Mouse (Mus musculus): Measurements from ENCODE around the gene Hmgb2. TPM values are rescaled to one million over a fixed set of nuclear protein-coding genes. Genes with fewer than 3 reads are reported as not detected.
"Not testable (repeated sequence)": the region's sequence is repeated elsewhere in the genome, so short reads cannot be mapped to it uniquely, and the experiment has no call there.

Gene Hmgb2
- polyA plus RNA-seq, 1 experiment from 2014 or later, result 283 TPM

DNA sequence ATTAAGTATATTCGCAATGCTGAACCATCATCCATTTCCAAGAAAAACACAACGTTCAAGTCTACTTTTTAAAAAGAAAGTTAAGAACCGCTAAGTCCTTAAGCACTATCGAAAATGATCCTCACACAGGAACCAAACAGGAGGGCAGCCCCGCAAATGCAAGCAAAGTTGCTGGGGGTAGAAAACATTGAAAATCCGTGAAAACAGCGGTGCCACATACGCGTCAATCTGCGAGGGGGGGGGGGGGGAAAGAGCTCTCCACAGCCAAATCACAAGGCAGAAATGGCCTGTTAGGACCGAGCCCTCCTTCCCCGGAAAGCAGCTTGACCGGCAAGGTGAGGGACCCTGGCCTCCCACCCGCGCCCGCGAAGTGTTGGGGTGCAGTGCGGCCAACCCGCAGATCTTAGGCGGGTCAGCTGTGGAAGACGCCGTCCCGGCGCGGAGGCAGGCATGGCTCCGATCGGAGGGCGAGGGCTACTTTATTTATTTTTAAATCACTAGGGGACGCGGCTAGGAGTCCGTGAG is 854 bp upstream of the Hmgb2 start:
- H3K27me3 ChIP-seq, result no peaks in the 10 kb centered on the region
- ATAC-seq (ENCODE audit: insufficient read depth), result peak; percentile 16; the same call in 1 of the 2 replicates
- peaks cover 27% of the 10 kb centered on the region for H3K36me3 ChIP-seq (replicated peaks)
- H3K9me3 ChIP-seq (replicated peaks), result no peaks in the 10 kb centered on the region
- H3K9ac ChIP-seq, result peak overlapping the region; percentile 92
- H3K4me1 ChIP-seq (replicated peaks), result peaks cover 33% of the 10 kb centered on the region
- peak overlapping the region; percentile 89 for H3K4me3 ChIP-seq (replicated peaks)
- peak overlapping the region; percentile 93 for H3K27ac ChIP-seq (replicated peaks)
- peak overlapping the region; percentile 92 for H3K4me2 ChIP-seq
- 2% methylated on average over 31 of the region's 31 CpGs for WGBS (ENCODE audit: insufficient replicate concordance)

- peak overlapping the region; percentile 66 for H3K4me2 ChIP-seq
- peak overlapping the region; percentile 95 for H3K4me3 ChIP-seq (replicated peaks)
- H3K36me3 ChIP-seq (replicated peaks), result peaks cover 42% of the 10 kb centered on the region
- H3K27ac ChIP-seq (replicated peaks), result peak overlapping the region; percentile 100
- H3K27me3 ChIP-seq, result no peaks in the 10 kb centered on the region
- no peaks in the 10 kb centered on the region for H3K9me3 ChIP-seq (replicated peaks)
- under 1% methylated on average over 80 of the region's 96 CpGs for WGBS (ENCODE audit: insufficient replicate concordance)
- peak; percentile 56 for ATAC-seq (ENCODE audit: insufficient read depth)
- H3K9ac ChIP-seq, result peak overlapping the region; percentile 99
- H3K4me1 ChIP-seq (replicated peaks), result peaks cover 27% of the 10 kb centered on the region
Observed at GRCm38 (mm10) chr8:57512141-57513056, 692 bp downstream of the Hmgb2 start.

DNA sequence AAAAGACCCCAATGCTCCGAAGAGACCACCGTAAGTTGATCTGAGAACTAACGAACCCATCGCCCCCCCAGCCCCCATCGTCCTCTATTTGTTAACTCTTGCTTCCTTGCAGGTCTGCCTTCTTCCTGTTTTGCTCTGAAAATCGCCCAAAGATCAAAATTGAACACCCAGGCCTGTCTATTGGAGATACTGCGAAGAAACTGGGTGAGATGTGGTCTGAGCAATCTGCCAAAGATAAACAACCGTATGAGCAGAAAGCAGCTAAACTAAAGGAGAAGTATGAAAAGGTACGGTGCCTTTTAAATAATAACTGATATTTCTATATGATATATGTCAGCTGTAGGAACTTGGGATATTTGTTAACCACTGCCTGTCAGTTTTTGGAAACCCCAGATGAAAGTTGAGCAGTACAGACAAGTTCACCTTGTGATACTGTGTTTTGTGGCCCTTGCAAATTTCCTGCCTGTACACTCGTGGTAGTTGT is 1.5 kb downstream of the Hmgb2 start:
- peaks cover 50% of the 10 kb centered on the region for H3K36me3 ChIP-seq (replicated peaks)
- peak overlapping the region; percentile 66 for H3K4me2 ChIP-seq
- not testable (repeated sequence) for ATAC-seq (ENCODE audit: insufficient read depth); H3K27me3 ChIP-seq; H3K9me3 ChIP-seq (replicated peaks)
- H3K4me3 ChIP-seq (replicated peaks), result peak overlapping the region; percentile 95
- H3K4me1 ChIP-seq (replicated peaks), result peaks cover 23% of the 10 kb centered on the region
- H3K9ac ChIP-seq, result peak overlapping the region; percentile 99
- peak overlapping the region; percentile 100 for H3K27ac ChIP-seq (replicated peaks)
- WGBS (ENCODE audit: insufficient replicate concordance), result 2% methylated on average over 10 of the region's 10 CpGs

DNA sequence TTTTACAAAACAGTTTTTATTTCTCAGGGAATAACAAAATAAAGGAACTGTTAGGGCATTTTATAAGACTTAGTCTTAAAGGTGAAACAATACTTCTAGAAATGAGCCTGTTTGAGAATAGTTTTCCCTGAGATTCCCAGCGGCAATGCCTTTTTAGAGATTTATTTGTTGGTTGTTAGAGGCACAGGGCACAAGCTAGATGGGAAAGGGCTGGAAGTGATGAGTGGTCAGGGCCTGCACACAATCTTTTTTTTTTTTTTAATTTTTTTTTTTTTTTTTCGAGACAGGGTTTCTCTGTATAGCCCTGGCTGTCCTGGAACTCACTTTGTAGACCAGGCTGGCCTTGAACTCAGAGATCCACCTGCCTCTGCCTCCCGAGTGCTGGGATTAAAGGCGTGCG is 5.0 kb downstream of the Hmgb2 start:
- H3K4me2 ChIP-seq; H3K9me3 ChIP-seq (replicated peaks); H3K27ac ChIP-seq (replicated peaks); ATAC-seq (ENCODE audit: insufficient read depth); H3K27me3 ChIP-seq; H3K9ac ChIP-seq; H3K4me3 ChIP-seq (replicated peaks): not testable (repeated sequence)
- H3K36me3 ChIP-seq (replicated peaks), result peaks cover 70% of the 10 kb centered on the region
- WGBS (ENCODE audit: insufficient replicate concordance), result 77% methylated on average over 5 of the region's 5 CpGs
- peaks cover 37% of the 10 kb centered on the region for H3K4me1 ChIP-seq (replicated peaks)

- no peak for ATAC-seq (ENCODE audit: insufficient read depth)
- H3K9ac ChIP-seq, result no peak overlapping the region
Observed at GRCm38 (mm10) chr8:57517723-57518122, 6.0 kb downstream of the Hmgb2 start.

DNA sequence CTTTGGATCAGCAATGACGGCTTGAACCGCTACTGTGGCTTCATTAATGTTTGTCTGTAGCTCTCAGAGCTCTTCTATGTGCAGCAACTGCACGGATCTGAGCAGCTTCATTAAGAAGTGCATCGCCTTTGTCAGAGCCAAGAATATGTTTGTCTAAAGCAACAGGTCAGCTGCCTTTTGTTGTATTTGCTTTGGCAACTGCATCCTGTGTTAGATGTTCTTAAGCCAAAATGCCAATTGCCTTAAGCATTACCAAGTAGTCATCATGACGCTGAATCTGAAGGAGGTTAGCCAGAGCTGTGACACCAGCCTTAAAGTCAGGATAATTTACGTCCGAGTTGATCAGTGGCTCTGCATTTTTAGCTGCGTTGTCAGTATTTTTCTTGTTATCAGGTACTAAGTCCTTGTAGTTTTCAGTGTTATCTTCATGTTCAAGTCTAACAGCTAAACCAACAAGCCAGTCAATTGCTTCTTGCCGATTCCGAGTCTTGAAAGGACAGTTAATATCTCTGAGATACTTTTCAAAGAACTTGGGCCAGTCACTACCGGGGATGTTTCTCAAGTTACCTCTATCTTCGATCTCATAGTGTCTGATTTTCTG is 8.6 kb downstream of the Hmgb2 start:
- H3K4me2 ChIP-seq, result peak overlapping the region; percentile 40
- peak; percentile 60; the same call in 1 of the 2 replicates for ATAC-seq (ENCODE audit: insufficient read depth)

More at GRCm38 (mm10) chr8:57517723-57518122, 6.0 kb downstream of the Hmgb2 start:
- no peaks in the 10 kb centered on the region for H3K9me3 ChIP-seq (replicated peaks)
- H3K36me3 ChIP-seq (replicated peaks), result peaks cover 73% of the 10 kb centered on the region
- H3K27ac ChIP-seq (replicated peaks), result 0 out of 2 replicates have a peak overlapping the region, but pooled peaks have one; percentile 51
- H3K27me3 ChIP-seq, result no peaks in the 10 kb centered on the region
- peaks cover 40% of the 10 kb centered on the region for H3K4me1 ChIP-seq (replicated peaks)
- H3K4me2 ChIP-seq, result no peak overlapping the region
- H3K4me3 ChIP-seq (replicated peaks), result no peak overlapping the region
- 84% methylated on average over 3 of the region's 3 CpGs for WGBS (ENCODE audit: insufficient replicate concordance)

GRCm38 (mm10) chr8:57528036-57528435 is 16.3 kb downstream of the Hmgb2 start:
- Histone ChIP-seq H3K27ac (replicated peaks) (no peak overlapping the region), H3K36me3 (replicated peaks) (no peaks in the 10 kb centered on the region), H3K9me3 (replicated peaks) (no peaks in the 10 kb centered on the region), H3K4me1 (replicated peaks) (0 out of 2 replicates have a peak, but pooled peaks cover 8% of the 10 kb centered on the region), H3K4me3 (replicated peaks) (no peak overlapping the region), H3K27me3 (no peaks in the 10 kb centered on the region), H3K9ac (no peak overlapping the region), H3K4me2 (no peak overlapping the region)
- 70% methylated on average over 1 of the region's 1 CpGs for WGBS (ENCODE audit: insufficient replicate concordance)
- no peak for ATAC-seq (ENCODE audit: insufficient read depth)

More for the DNA sequence above, 8.6 kb downstream of the Hmgb2 start:
- Histone ChIP-seq H3K9me3 (replicated peaks) (no peaks in the 10 kb centered on the region), H3K27ac (replicated peaks) (peak overlapping the region; percentile 69), H3K9ac (no peak overlapping the region), H3K27me3 (no peaks in the 10 kb centered on the region), H3K4me3 (replicated peaks) (no peak overlapping the region), H3K36me3 (replicated peaks) (peaks cover 52% of the 10 kb centered on the region), H3K4me1 (replicated peaks) (peaks cover 35% of the 10 kb centered on the region)
- WGBS (ENCODE audit: insufficient replicate concordance), result 30% methylated on average over 12 of the region's 12 CpGs

GRCm38 (mm10) chr8:57530238-57530637 is 18.5 kb downstream of the Hmgb2 start:
- 78% methylated on average over 13 of the region's 13 CpGs for WGBS (ENCODE audit: insufficient replicate concordance)
- no peak overlapping the region for H3K9ac ChIP-seq
- no peaks in the 10 kb centered on the region for H3K27me3 ChIP-seq
- H3K36me3 ChIP-seq (replicated peaks), result no peaks in the 10 kb centered on the region
- no peak for ATAC-seq (ENCODE audit: insufficient read depth)
- H3K4me1 ChIP-seq (replicated peaks), result 0 out of 2 replicates have a peak, but pooled peaks cover 8% of the 10 kb centered on the region
- no peaks in the 10 kb centered on the region for H3K9me3 ChIP-seq (replicated peaks)
- H3K4me2 ChIP-seq, result peak overlapping the region; percentile 42
- H3K4me3 ChIP-seq (replicated peaks), result no peak overlapping the region
- H3K27ac ChIP-seq (replicated peaks), result no peak overlapping the region

DNA sequence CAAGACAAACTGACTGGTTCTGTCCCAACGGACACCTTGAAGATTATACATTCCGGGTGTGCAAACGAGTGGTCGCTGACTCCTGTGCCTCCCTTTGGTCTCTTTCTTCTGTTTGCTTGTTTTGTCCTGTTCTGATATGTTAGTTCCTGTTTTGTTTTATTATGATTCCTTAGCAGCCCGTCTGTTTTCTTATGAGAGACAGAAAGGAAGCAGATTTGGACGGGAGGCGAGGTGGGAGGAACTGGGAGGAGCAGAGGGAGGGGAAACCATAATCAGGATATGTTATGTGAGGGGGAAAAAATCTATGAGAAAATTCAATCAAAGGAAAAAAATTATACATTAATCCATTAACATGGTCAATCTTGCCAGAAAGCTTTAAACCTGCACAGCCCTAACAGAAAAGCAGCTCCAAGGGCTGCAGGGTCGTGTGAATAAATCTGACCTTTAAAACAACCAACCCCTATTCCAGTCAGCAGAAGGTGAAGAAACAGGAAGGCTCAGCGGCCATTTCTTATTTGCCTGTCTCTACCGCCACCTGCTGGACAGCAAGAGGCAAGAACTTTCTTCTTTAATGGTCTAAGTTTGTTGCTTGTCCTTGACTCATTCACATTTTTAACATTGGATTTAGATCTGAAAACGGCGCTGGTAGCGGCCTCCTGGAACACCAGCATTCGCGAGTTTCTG is 19.1 kb downstream of the Hmgb2 start:
- peak overlapping the region; percentile 11; the same call in 1 of the 2 replicates for H3K4me3 ChIP-seq (replicated peaks)
- H3K27ac ChIP-seq (replicated peaks), result no peak overlapping the region
- H3K9ac ChIP-seq, result no peak overlapping the region
- no peaks in the 10 kb centered on the region for H3K27me3 ChIP-seq
- H3K4me2 ChIP-seq, result peak overlapping the region; percentile 42
- H3K4me1 ChIP-seq (replicated peaks), result 0 out of 2 replicates have a peak, but pooled peaks cover 8% of the 10 kb centered on the region
- no peaks in the 10 kb centered on the region for H3K9me3 ChIP-seq (replicated peaks)
- WGBS (ENCODE audit: insufficient replicate concordance), result 22% methylated on average over 15 of the region's 15 CpGs
- H3K36me3 ChIP-seq (replicated peaks), result no peaks in the 10 kb centered on the region
- ATAC-seq (ENCODE audit: insufficient read depth), result peak; percentile 34; the same call in 1 of the 2 replicates

DNA sequence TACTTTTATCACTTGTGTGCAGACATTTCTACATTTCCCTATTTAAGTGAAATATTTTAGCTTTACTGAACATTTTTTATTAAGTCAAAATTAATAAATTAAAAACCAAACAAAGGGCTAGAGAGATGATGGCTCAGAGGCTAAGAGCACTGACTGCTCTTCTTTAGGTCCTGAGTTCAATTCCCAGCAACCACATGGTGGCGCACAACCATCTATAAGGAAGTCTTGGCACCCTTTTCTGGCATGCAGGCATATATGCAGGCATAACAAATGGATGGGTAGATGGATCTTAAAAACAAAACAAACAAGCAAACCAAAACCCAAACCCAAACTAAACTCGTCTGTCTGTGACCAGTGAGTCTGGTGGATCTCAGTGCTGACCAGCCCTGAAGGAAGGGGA is 20.5 kb downstream of the Hmgb2 start:
- no peak for ATAC-seq (ENCODE audit: insufficient read depth)

More for the DNA sequence above, 20.5 kb downstream of the Hmgb2 start:
- no peak overlapping the region for H3K4me2 ChIP-seq
- 0 out of 2 replicates have a peak, but pooled peaks cover 8% of the 10 kb centered on the region for H3K4me1 ChIP-seq (replicated peaks)
- no peak overlapping the region for H3K4me3 ChIP-seq (replicated peaks)
- H3K9me3 ChIP-seq (replicated peaks), result no peaks in the 10 kb centered on the region
- WGBS (ENCODE audit: insufficient replicate concordance), result 51% methylated on average over 2 of the region's 2 CpGs
- no peak overlapping the region for H3K27ac ChIP-seq (replicated peaks)
- 0 out of 2 replicates have a peak, but pooled peaks cover 6% of the 10 kb centered on the region for H3K36me3 ChIP-seq (replicated peaks)
- H3K27me3 ChIP-seq, result no peaks in the 10 kb centered on the region
- no peak overlapping the region for H3K9ac ChIP-seq
